Mouse (Mus musculus): ENCODE measurements at regions not wholly inside any gene's neighbourhood (a gene's known extent, or its start where the extent isn't known, plus 50 kb on each side); places are given as distances from the start of the nearest gene placed in this dataset.
A peak's percentile ranks its signal among the peaks of the same experiment; 100 is the strongest.

DNA sequence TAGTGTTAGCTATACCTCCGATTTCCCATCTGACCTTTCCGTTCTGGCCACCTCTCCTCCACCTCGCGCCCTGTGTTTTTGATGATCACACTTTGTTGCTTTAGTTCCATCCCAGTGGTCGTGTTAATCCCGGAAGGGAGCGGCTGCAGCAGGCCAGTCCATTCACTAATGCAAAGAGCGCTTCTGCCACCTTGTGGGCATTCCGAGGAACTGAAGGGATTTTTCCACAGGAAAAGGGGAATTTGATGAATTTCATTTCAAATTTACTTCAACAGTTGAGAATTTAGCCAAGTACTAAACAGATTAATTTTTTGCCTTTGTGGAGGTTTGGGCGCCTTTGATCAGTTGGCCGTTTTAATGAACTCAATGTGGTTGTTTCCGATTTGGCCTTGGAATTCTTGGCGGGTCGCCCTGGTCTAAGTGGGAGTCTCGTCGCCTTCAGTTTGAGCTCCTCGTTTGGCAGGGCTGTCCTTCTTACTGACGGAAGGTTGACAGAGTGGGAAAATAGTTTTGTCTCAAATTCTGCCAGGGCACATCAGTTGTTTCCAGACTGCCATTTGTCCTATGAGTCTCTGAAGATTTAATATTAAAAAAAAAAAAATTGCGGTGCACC lies 114.8 kb upstream of the Ddhd1 start:
- no peaks in the 10 kb centered on the region for H3K4me1 ChIP-seq (ENCODE audit: insufficient read depth, low read length)
- peak overlapping the region; percentile 25 for H3K4me3 ChIP-seq (ENCODE audit: low read length)
- ATAC-seq: peak; percentile 92
- DNase-seq (ENCODE audit: low spot score): peak; percentile 88
- H3K4me2 ChIP-seq (ENCODE audit: low read depth, low read length): peak overlapping the region; percentile 56
- 10% methylated on average over 19 of the region's 19 CpGs for WGBS
- no peak overlapping the region for H3K27ac ChIP-seq
- H3K9ac ChIP-seq (replicated peaks; ENCODE audit: low read length): no peak overlapping the region
- TF ChIP-seq CTCF (IDR thresholded peaks at IDR 0.05; ENCODE audit: low read depth): peak; percentile 97
- no peaks in the 10 kb centered on the region for H3K27me3 ChIP-seq (ENCODE audit: insufficient read depth, low read length)
- no peaks in the 10 kb centered on the region for H3K36me3 ChIP-seq (ENCODE audit: insufficient read depth, low read length)
- H3K9me3 ChIP-seq (ENCODE audit: low read length): no peaks in the 10 kb centered on the region

DNA sequence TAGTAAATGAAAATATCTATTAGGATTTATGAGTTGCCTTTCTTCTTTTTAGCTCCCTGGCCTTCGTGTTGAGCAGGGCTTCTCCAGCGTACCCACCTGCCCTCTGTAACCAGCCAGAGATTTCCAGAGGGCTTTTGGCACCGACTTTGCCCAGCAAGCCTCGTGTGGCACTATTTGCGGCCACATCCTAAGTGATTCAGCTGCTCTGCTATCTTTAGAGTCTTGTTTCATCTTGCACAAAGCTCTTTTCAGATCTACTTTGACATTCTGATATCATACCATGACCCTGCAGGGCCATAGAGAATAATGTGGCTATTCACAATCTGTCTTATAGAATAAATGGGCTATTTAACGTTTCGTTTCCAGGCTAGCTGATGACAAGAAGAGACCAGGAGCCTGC lies 115.4 kb upstream of the Ddhd1 start:
- H3K4me1 ChIP-seq (ENCODE audit: insufficient read depth, low read length): no peaks in the 10 kb centered on the region
- no peak for ATAC-seq
- no peaks in the 10 kb centered on the region for H3K36me3 ChIP-seq (ENCODE audit: insufficient read depth, low read length)
- TF ChIP-seq CTCF (IDR thresholded peaks at IDR 0.05; ENCODE audit: low read depth): no peak
- WGBS: 25% methylated on average over 7 of the region's 7 CpGs
- peaks cover 3% of the 10 kb centered on the region; the same call in 1 of the 2 replicates for H3K9me3 ChIP-seq (ENCODE audit: low read length)
- no peak for DNase-seq (ENCODE audit: low spot score)
- H3K4me2 ChIP-seq (ENCODE audit: low read depth, low read length): peak overlapping the region; percentile 56; the same call in 1 of the 2 replicates
- no peaks in the 10 kb centered on the region for H3K27me3 ChIP-seq (ENCODE audit: insufficient read depth, low read length)
- H3K9ac ChIP-seq (replicated peaks; ENCODE audit: low read length): no peak overlapping the region
- no peak overlapping the region for H3K27ac ChIP-seq
- no peak overlapping the region for H3K4me3 ChIP-seq (ENCODE audit: low read length)

- WGBS: 88% methylated on average over 6 of the region's 6 CpGs
- H3K4me1 ChIP-seq (ENCODE audit: insufficient read depth, low read length): no peaks in the 10 kb centered on the region
- no peaks in the 10 kb centered on the region for H3K27me3 ChIP-seq (ENCODE audit: insufficient read depth, low read length)
- ATAC-seq: no peak
- no peak overlapping the region for H3K4me3 ChIP-seq (ENCODE audit: low read length)
- no peaks in the 10 kb centered on the region for H3K36me3 ChIP-seq (ENCODE audit: insufficient read depth, low read length)
- H3K4me2 ChIP-seq (ENCODE audit: low read depth, low read length): no peak overlapping the region
- peaks cover 3% of the 10 kb centered on the region; the same call in 1 of the 2 replicates for H3K9me3 ChIP-seq (ENCODE audit: low read length)
- no peak overlapping the region for H3K9ac ChIP-seq (replicated peaks; ENCODE audit: low read length)
- no peak overlapping the region for H3K27ac ChIP-seq
- no peak for TF ChIP-seq CTCF (IDR thresholded peaks at IDR 0.05; ENCODE audit: low read depth)
- no peak for DNase-seq (ENCODE audit: low spot score)
These were observed 123.9 kb upstream of the Ddhd1 start for GRCm38 (mm10) chr14:45781850-45782249.

DNA sequence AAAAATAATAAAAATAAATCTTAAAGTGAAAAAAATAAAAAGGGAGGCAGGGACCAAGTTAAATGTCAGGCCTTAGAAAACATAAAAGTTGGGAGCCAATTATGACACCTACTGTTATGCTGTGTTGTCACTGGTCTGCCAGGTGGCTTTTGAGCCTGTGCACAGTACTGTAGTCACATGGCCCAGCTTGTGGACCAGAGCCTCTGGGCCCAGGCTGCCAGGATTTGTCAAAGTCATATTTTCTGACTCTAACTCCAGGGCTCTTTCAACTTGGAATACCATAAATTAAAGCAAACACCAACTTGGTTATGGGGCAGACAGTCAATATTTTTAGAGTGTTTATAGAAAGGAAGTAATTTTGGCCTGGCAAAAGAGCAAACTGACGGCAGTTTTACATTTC lies 137.0 kb upstream of the Ddhd1 start:
- Histone ChIP-seq H3K4me3 (ENCODE audit: low read length) (no peak overlapping the region), H3K9me3 (ENCODE audit: low read length) (no peaks in the 10 kb centered on the region), H3K27me3 (ENCODE audit: insufficient read depth, low read length) (no peaks in the 10 kb centered on the region), H3K4me1 (ENCODE audit: insufficient read depth, low read length) (no peaks in the 10 kb centered on the region), H3K36me3 (ENCODE audit: insufficient read depth, low read length) (no peaks in the 10 kb centered on the region), H3K27ac (no peak overlapping the region), H3K9ac (replicated peaks; ENCODE audit: low read length) (no peak overlapping the region), H3K4me2 (ENCODE audit: low read depth, low read length) (no peak overlapping the region)
- no peak for TF ChIP-seq CTCF (IDR thresholded peaks at IDR 0.05; ENCODE audit: low read depth)
- no peak for DNase-seq (ENCODE audit: low spot score)
- 83% methylated on average over 1 of the region's 1 CpGs for WGBS
- ATAC-seq: no peak

GRCm38 (mm10) chr14:45796665-45797319 lies 138.8 kb upstream of the Ddhd1 start:
- Histone ChIP-seq H3K27me3 (ENCODE audit: insufficient read depth, low read length) (no peaks in the 10 kb centered on the region), H3K36me3 (ENCODE audit: insufficient read depth, low read length) (no peaks in the 10 kb centered on the region), H3K9ac (replicated peaks; ENCODE audit: low read length) (no peak overlapping the region), H3K27ac (no peak overlapping the region), H3K4me1 (ENCODE audit: insufficient read depth, low read length) (no peaks in the 10 kb centered on the region), H3K9me3 (ENCODE audit: low read length) (no peaks in the 10 kb centered on the region; the same call in 1 of the 2 replicates), H3K4me3 (ENCODE audit: low read length) (no peak overlapping the region), H3K4me2 (ENCODE audit: low read depth, low read length) (no peak overlapping the region)
- ATAC-seq (no peak), DNase-seq (ENCODE audit: low spot score) (peak; percentile 37)
- no peak for TF ChIP-seq CTCF (IDR thresholded peaks at IDR 0.05; ENCODE audit: low read depth)
- 68% methylated on average over 10 of the region's 10 CpGs for WGBS

DNA sequence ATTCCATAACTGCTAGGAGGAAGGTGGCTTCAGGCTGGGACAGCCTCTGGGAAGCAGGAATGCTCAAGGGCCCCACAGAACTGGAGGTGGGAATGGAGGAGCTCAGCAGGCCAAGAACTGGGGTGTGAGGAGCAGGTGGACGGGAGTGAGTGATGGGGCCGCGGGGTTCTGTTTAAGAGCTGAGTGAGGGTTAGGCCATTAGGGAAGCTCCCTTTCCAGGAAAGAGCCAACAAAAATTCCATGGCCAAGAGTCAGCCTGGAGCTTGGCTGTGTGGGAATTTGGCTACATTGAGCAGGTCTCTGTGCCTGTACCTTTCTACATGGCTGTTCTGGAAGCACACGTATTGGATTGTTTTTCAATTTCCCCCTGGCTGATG lies 139.4 kb upstream of the Ddhd1 start:
- no peak for ATAC-seq
- H3K9ac ChIP-seq (replicated peaks; ENCODE audit: low read length): no peak overlapping the region
- H3K4me1 ChIP-seq (ENCODE audit: insufficient read depth, low read length): no peaks in the 10 kb centered on the region
- 93% methylated on average over 4 of the region's 4 CpGs for WGBS
- H3K36me3 ChIP-seq (ENCODE audit: insufficient read depth, low read length): no peaks in the 10 kb centered on the region
- no peaks in the 10 kb centered on the region; the same call in 1 of the 2 replicates for H3K9me3 ChIP-seq (ENCODE audit: low read length)
- TF ChIP-seq CTCF (IDR thresholded peaks at IDR 0.05; ENCODE audit: low read depth): no peak
- no peak overlapping the region for H3K4me3 ChIP-seq (ENCODE audit: low read length)
- no peak overlapping the region for H3K4me2 ChIP-seq (ENCODE audit: low read depth, low read length)
- no peak overlapping the region for H3K27ac ChIP-seq
- no peak for DNase-seq (ENCODE audit: low spot score)
- no peaks in the 10 kb centered on the region for H3K27me3 ChIP-seq (ENCODE audit: insufficient read depth, low read length)

GRCm38 (mm10) chr14:45799286-45799685 lies 141.3 kb upstream of the Ddhd1 start:
- DNase-seq (ENCODE audit: low spot score) (no peak), ATAC-seq (no peak)
- 67% methylated on average over 2 of the region's 2 CpGs for WGBS

More at GRCm38 (mm10) chr14:45799286-45799685, 141.3 kb upstream of the Ddhd1 start:
- Histone ChIP-seq H3K4me2 (ENCODE audit: low read depth, low read length) (no peak overlapping the region), H3K4me3 (ENCODE audit: low read length) (no peak overlapping the region), H3K27me3 (ENCODE audit: insufficient read depth, low read length) (no peaks in the 10 kb centered on the region), H3K9me3 (ENCODE audit: low read length) (no peaks in the 10 kb centered on the region; the same call in 1 of the 2 replicates), H3K27ac (no peak overlapping the region), H3K36me3 (ENCODE audit: insufficient read depth, low read length) (no peaks in the 10 kb centered on the region), H3K9ac (replicated peaks; ENCODE audit: low read length) (no peak overlapping the region), H3K4me1 (ENCODE audit: insufficient read depth, low read length) (no peaks in the 10 kb centered on the region)
- TF ChIP-seq CTCF (IDR thresholded peaks at IDR 0.05; ENCODE audit: low read depth): no peak

All from hindbrain, postnatal 0 days (tissue).